Mouse (Mus musculus): ENCODE measurements around the gene Vps8.
"Not testable (repeated sequence)": the region's sequence is repeated elsewhere in the genome, so short reads cannot be mapped to it uniquely, and the experiment has no call there.

Vps8 gene

GRCm38 (mm10) chr16:21648800-21649199 is 225.9 kb downstream of the Vps8 start:
- no peaks in the 10 kb centered on the region for H3K36me3 ChIP-seq (ENCODE audit: control insufficient read depth, insufficient read depth, low read length, poor library complexity, severe bottlenecking)
- H3K27me3 ChIP-seq (ENCODE audit: control insufficient read depth, insufficient read depth, low read length, poor library complexity, severe bottlenecking), result no peaks in the 10 kb centered on the region
- DNase-seq (ENCODE audit: low read depth, low spot score), result no peak

- no peak for DNase-seq (ENCODE audit: low read depth, low spot score)
- no peaks in the 10 kb centered on the region for H3K36me3 ChIP-seq (ENCODE audit: control insufficient read depth, insufficient read depth, low read length, poor library complexity, severe bottlenecking)
- H3K27me3 ChIP-seq (ENCODE audit: control insufficient read depth, insufficient read depth, low read length, poor library complexity, severe bottlenecking), result no peaks in the 10 kb centered on the region
These were observed 227.4 kb downstream of the Vps8 start for GRCm38 (mm10) chr16:21650289-21650688.

GRCm38 (mm10) chr16:21651161-21651560 is 228.2 kb downstream of the Vps8 start:
- Histone ChIP-seq H3K27me3 (ENCODE audit: control insufficient read depth, insufficient read depth, low read length, poor library complexity, severe bottlenecking) (no peaks in the 10 kb centered on the region), H3K36me3 (ENCODE audit: control insufficient read depth, insufficient read depth, low read length, poor library complexity, severe bottlenecking) (no peaks in the 10 kb centered on the region)
- no peak for DNase-seq (ENCODE audit: low read depth, low spot score)

- no peaks in the 10 kb centered on the region for H3K27me3 ChIP-seq (ENCODE audit: control insufficient read depth, insufficient read depth, low read length, poor library complexity, severe bottlenecking)
- H3K36me3 ChIP-seq (ENCODE audit: control insufficient read depth, insufficient read depth, low read length, poor library complexity, severe bottlenecking), result no peaks in the 10 kb centered on the region
- DNase-seq (ENCODE audit: low read depth, low spot score), result no peak
These were observed 230.2 kb downstream of the Vps8 start for GRCm38 (mm10) chr16:21653151-21653550.

- H3K36me3 ChIP-seq (ENCODE audit: control insufficient read depth, insufficient read depth, low read length, poor library complexity, severe bottlenecking), result no peaks in the 10 kb centered on the region
- H3K27me3 ChIP-seq (ENCODE audit: control insufficient read depth, insufficient read depth, low read length, poor library complexity, severe bottlenecking), result no peaks in the 10 kb centered on the region
- no peak for DNase-seq (ENCODE audit: low read depth, low spot score)
These were observed 231.5 kb downstream of the Vps8 start for GRCm38 (mm10) chr16:21654384-21654783.

GRCm38 (mm10) chr16:21655291-21655690 is 232.4 kb downstream of the Vps8 start:
- DNase-seq (ENCODE audit: low read depth, low spot score), result no peak
- no peaks in the 10 kb centered on the region for H3K36me3 ChIP-seq (ENCODE audit: control insufficient read depth, insufficient read depth, low read length, poor library complexity, severe bottlenecking)
- no peaks in the 10 kb centered on the region for H3K27me3 ChIP-seq (ENCODE audit: control insufficient read depth, insufficient read depth, low read length, poor library complexity, severe bottlenecking)

- H3K27me3 ChIP-seq (ENCODE audit: control insufficient read depth, insufficient read depth, low read length, poor library complexity, severe bottlenecking), result no peaks in the 10 kb centered on the region
- DNase-seq (ENCODE audit: low read depth, low spot score), result no peak
- H3K36me3 ChIP-seq (ENCODE audit: control insufficient read depth, insufficient read depth, low read length, poor library complexity, severe bottlenecking), result no peaks in the 10 kb centered on the region
These were observed 233.0 kb downstream of the Vps8 start for GRCm38 (mm10) chr16:21655961-21656360.

GRCm38 (mm10) chr16:21664633-21665363 is 241.9 kb downstream of the Vps8 start:
- no peaks in the 10 kb centered on the region for H3K27me3 ChIP-seq (ENCODE audit: control insufficient read depth, insufficient read depth, low read length, poor library complexity, severe bottlenecking)
- no peak for DNase-seq (ENCODE audit: low read depth, low spot score)
- no peaks in the 10 kb centered on the region for H3K36me3 ChIP-seq (ENCODE audit: control insufficient read depth, insufficient read depth, low read length, poor library complexity, severe bottlenecking)

GRCm38 (mm10) chr16:21665423-21665986 is 242.6 kb downstream of the Vps8 start:
- no peaks in the 10 kb centered on the region for H3K27me3 ChIP-seq (ENCODE audit: control insufficient read depth, insufficient read depth, low read length, poor library complexity, severe bottlenecking)
- DNase-seq (ENCODE audit: low read depth, low spot score), result no peak
- no peaks in the 10 kb centered on the region for H3K36me3 ChIP-seq (ENCODE audit: control insufficient read depth, insufficient read depth, low read length, poor library complexity, severe bottlenecking)

GRCm38 (mm10) chr16:21671878-21672277 is 249.0 kb downstream of the Vps8 start:
- Histone ChIP-seq H3K27me3 (ENCODE audit: control insufficient read depth, insufficient read depth, low read length, poor library complexity, severe bottlenecking) (no peaks in the 10 kb centered on the region), H3K36me3 (ENCODE audit: control insufficient read depth, insufficient read depth, low read length, poor library complexity, severe bottlenecking) (no peaks in the 10 kb centered on the region)
- DNase-seq (ENCODE audit: low read depth, low spot score), result no peak

- not testable (repeated sequence) for H3K36me3 ChIP-seq (ENCODE audit: control insufficient read depth, insufficient read depth, low read length, poor library complexity, severe bottlenecking); H3K27me3 ChIP-seq (ENCODE audit: control insufficient read depth, insufficient read depth, low read length, poor library complexity, severe bottlenecking); DNase-seq (ENCODE audit: low read depth, low spot score)
These were observed 250.1 kb downstream of the Vps8 start for GRCm38 (mm10) chr16:21673046-21673445.

GRCm38 (mm10) chr16:21673651-21674050 is 250.7 kb downstream of the Vps8 start:
- DNase-seq (ENCODE audit: low read depth, low spot score); H3K36me3 ChIP-seq (ENCODE audit: control insufficient read depth, insufficient read depth, low read length, poor library complexity, severe bottlenecking); H3K27me3 ChIP-seq (ENCODE audit: control insufficient read depth, insufficient read depth, low read length, poor library complexity, severe bottlenecking): not testable (repeated sequence)

GRCm38 (mm10) chr16:21676791-21677190 is 253.9 kb downstream of the Vps8 start:
- no peak for DNase-seq (ENCODE audit: low read depth, low spot score)
- Histone ChIP-seq H3K27me3 (ENCODE audit: control insufficient read depth, insufficient read depth, low read length, poor library complexity, severe bottlenecking) (no peaks in the 10 kb centered on the region), H3K36me3 (ENCODE audit: control insufficient read depth, insufficient read depth, low read length, poor library complexity, severe bottlenecking) (no peaks in the 10 kb centered on the region)

GRCm38 (mm10) chr16:21687406-21687805 is 264.5 kb downstream of the Vps8 start:
- H3K36me3 ChIP-seq (ENCODE audit: control insufficient read depth, insufficient read depth, low read length, poor library complexity, severe bottlenecking), result no peaks in the 10 kb centered on the region

GRCm38 (mm10) chr16:21689141-21689540 is 266.2 kb downstream of the Vps8 start:
- Histone ChIP-seq H3K27me3 (ENCODE audit: control insufficient read depth, insufficient read depth, low read length, poor library complexity, severe bottlenecking) (no peaks in the 10 kb centered on the region), H3K36me3 (ENCODE audit: control insufficient read depth, insufficient read depth, low read length, poor library complexity, severe bottlenecking) (no peaks in the 10 kb centered on the region)
- DNase-seq (ENCODE audit: low read depth, low spot score), result no peak

More at GRCm38 (mm10) chr16:21687406-21687805, 264.5 kb downstream of the Vps8 start:
- H3K27me3 ChIP-seq (ENCODE audit: control insufficient read depth, insufficient read depth, low read length, poor library complexity, severe bottlenecking), result no peaks in the 10 kb centered on the region
- no peak for DNase-seq (ENCODE audit: low read depth, low spot score)

Measured in splenic B cell, adult 2 months (primary cell).